Mouse (Mus musculus) layer of hippocampus, postnatal 10 days (tissue): ENCODE data around the gene Cep89. TPM values are rescaled to one million over a fixed set of nuclear protein-coding genes. Genes with fewer than 3 reads are reported as not detected.

ENCODE experiments used
- DNase-seq, 2 experiments: peaks; one replicate each; pipeline ENCODE4 v3.0.0; 2021; ENCODE audit warnings: low spot score in 2 of 2
- long read RNA-seq: library from polyadenylated mRNA; stranded (forward); transcript quantifications from one replicate; pipeline ENCODE4 v2.0.0, GENCODE M21; 2023
- total RNA-seq, 2 experiments: library from RNA; stranded (reverse); gene quantifications; 2 replicates each; pipeline ENCODE4 v1.2.3; 2021

Cep89 gene
- 10 to 100 TPM; 24.5 to 25.7 TPM for total RNA-seq
- long read RNA-seq, partial matches to known transcripts = 4 of 23 reads
- long read RNA-seq, other reads (novel, unspliced or antisense) = 15 of 23 reads

DNA sequence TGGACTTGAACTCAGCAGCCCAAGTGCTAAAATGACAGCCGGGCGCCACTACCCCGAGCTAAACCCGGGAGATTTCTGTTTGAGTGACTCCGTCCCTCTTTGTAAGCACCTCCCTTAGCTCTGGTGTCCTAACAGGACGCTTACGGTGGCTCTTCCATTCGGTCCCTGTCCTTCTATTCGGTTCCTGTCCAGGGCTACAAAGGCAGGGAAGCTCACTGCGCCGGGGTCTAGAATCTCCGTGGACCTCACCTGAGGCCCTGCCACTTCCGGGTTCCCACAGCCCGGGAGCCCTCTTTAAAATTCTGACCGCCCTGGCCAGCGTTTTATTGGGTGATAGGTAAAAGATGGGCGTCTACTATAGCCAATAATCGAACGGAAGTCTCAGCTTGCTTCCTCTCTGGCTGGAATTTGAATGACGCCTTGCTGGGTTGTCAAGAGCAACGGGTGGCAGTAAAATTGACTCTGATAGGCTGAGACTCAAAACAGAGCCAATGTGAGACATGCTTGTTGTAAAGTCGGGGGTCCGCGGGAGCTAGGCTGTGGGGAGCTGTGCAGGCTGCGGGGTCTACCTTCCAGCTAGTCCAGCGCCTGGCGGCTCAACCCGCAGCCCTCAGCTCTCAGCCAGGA is at the start of gene Cep89, which contains the start of gene Faap24:
Cep89 (plus strand) TSS at position 494 of the 627 bp plus-strand sequence.
Faap24 (minus strand) TSS at position 295 of the 627 bp plus-strand sequence.
- DNase-seq = peak; percentile 98 to 99

DNA sequence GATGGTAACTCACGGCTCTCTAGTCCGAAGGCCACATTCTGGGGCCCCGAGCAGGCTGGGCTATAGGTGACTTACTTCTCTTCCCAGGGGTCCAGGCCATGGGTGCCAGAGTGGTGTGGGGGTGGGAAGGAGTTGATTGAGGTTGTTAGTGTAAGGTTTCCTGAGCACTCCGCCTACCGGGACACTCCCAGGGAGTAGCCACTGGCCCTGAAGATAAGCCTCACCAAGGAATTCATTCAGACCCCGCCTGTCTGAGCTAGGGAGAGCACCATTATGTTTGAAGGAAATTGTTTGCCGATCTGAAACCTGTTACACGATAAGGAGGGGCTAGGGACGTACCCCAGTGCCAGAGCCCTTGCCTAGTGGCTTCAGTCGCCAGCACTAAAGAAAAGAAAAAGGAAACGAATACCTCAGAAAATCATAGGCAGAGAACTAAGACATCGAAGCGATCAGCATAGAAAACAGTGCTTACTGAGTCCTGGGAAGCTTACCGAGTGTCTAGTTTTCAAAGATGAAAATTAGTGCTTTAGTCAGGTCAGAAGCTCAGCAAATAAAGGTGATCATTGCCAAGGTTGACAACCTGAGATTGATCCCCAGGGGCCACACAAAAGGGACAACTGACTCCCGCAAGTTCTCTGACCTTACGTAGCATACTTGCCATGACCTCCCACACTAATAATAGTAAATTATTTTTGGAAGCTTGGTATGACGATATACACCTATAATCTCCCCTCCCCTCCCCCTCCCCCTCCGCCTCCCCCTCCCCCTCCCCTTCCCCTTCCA is 48.7 kb upstream of the Cep89 start:
- no peak for DNase-seq

DNA sequence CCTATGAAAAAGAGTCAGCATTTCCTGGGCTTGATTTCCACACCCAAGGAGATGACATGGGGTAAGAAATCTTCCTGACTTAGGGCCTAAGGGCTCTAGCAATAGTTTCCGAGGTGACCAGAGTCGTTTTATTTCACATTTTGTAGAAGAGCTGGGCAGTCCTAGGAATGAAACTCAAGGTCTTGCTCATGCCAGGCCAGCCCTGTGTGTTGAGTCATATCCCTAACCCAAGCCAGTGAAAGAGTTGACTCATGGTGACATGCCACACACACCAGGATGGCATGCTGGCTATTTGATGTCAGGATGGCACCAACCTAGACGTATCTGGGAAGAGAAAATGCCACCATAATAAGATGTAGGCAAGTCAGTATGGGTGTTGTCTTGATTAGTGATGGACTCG is 47.8 kb upstream of the Cep89 start:
- no peak for DNase-seq

DNA sequence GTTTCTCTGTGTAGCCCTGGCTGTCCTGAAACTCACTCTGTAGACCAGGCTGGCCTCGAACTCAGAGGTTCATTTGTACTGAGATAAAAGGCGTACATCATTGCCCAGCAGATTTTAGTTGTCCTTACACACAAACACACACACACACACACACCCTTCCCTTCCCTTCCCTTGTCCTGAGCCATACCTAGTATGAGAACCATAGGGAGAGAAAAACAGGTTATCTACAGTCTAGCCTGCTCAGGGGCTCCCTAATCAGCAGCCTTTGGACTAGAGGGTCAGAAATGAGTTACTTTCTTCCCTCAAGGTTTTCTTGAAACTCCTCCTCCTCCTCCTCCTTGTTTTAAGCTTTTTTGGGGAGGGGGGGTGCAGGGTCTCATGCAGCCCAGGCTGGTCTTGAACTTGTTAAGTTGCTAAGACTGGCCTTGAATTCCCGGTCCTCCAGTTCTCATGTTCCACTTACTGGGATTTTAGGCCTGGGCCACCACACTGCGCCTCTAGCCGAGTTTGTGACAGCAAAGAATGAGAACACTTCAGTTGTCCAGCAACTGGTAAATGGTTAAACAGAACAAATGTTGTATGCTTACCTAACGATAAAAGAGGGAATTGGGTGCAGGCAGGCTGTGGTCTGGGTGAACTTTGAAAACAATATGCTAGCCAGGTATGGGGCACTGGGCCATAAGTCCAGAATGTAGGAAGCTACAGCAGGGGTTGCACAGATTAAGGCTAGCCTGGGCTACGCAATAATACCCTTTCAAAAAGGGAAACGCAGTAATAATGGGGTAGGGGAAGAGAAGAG is 46.8 kb upstream of the Cep89 start:
- DNase-seq = no peak

DNA sequence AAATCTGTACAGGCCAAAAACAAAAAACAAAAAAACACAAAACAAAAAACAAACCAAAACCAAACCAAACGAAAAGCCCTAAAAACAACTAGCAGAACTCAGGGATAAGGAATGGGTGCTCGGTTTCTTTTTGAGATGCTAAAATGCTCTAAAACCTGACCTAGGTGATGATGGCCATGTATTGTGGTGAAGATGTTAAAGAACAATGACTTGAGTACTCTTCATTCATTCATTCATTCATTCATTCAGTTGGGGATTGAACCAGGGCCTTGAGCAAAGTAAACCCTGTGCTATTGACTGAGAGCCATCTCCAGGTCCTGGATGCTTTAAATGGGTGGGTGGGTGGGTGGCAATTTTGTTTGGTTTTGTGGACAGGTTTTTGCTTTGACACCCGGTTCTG is 45.7 kb upstream of the Cep89 start:
- no peak for DNase-seq

DNA sequence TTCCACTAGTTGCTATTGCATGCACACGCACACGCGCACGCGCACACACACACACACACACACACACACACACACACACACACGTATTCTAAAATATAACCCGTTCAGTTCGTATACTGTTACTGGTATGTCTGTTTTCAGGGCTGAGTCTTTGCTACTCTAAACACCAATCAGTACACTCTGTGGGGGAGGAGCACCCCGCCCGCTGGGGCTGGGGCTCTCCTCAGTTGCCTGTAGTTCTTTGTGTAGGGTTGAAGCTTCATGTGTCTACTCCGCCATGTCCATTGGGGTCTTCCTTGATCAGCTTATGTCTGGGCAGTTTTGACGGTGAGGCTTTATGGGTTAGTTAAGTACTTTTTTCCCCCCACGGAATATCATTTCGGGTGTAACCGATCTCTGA is 43.5 kb upstream of the Cep89 start:
- no peak for DNase-seq

DNA sequence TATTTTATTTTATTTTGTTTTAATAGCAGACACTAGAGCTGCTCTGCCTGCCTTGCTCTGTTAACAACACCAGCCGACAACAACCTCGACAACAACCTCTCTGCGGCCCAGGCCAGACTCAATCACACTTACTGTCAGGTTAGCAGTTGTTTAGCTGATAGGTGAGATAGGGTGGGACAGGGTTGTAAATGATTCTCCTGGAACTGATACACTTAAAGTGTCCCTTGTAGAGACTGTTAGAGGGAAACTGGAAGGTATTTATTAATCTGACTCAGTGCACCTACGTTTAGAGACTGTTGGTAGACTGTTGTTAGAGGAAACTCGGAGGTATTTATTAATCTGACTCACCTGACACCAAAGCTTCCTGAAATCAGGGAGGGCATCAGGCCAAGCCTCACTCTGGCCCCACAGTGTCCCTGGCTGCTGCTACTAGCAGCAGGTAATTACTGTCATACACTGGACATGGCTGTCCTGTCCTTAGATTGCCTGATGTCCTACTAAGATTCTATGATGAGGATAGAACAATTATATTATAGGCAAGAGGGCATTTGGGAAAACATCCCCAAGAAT is 41.4 kb upstream of the Cep89 start:
- DNase-seq = no peak

DNA sequence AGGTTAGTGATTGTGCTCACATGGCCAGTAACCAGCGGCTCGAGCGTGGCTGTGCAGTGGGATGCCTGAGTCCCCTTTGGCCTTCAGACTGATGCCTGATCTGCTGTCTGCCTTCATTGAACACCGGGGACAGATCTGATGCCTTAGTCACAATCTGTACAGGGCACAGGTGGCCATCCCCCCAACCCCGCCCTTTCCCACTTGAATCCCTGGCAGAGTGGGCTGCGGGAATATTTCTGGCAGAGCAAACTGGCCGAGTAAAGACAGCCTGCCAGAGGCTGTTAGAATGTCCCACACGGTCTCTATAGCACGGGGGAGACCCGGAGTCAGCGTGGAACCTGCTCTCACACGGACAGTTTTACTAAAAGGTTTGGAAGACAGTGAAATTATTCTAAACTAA is 39.2 kb upstream of the Cep89 start:
- no peak for DNase-seq

DNA sequence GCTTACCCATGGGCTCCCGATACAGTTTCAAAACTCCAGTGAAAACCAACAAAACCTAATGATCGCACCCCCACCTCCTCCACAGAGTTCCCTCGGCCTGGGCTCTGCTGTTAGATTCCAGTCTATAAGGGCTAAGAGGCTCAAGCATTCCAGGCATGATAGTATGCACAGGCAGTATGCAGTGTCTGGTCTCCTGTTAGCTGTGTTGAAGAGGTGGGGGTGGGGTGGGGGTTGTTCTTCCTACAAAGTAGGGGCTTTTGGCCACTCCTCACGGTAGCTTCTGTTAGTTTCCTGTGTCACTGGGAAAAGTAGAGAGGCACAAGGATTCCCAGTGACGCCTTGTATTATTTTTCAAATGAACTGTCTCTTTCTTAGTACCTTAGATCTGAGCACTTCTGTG is 34.6 kb upstream of the Cep89 start:
- DNase-seq = no peak

DNA sequence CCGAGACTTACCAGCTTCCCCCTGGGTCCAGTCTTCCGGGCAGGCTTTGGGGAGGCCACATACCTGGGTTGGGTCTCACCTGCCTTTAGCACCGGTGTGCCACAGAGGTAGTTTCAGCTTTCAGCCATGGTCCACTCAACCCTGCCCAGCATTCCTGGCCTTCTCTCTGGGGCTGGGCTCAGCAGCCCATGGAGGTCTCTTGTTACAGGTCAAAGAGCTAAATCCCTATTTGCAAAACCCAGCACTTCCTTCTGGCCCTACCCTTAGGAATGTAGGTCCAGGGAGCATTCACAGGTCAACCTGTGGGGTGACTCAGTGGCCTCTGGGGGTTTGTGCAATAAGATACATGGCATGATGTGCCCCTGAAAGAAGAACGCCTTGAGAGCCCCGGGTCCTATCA is 34.0 kb upstream of the Cep89 start:
- DNase-seq = no peak

DNA sequence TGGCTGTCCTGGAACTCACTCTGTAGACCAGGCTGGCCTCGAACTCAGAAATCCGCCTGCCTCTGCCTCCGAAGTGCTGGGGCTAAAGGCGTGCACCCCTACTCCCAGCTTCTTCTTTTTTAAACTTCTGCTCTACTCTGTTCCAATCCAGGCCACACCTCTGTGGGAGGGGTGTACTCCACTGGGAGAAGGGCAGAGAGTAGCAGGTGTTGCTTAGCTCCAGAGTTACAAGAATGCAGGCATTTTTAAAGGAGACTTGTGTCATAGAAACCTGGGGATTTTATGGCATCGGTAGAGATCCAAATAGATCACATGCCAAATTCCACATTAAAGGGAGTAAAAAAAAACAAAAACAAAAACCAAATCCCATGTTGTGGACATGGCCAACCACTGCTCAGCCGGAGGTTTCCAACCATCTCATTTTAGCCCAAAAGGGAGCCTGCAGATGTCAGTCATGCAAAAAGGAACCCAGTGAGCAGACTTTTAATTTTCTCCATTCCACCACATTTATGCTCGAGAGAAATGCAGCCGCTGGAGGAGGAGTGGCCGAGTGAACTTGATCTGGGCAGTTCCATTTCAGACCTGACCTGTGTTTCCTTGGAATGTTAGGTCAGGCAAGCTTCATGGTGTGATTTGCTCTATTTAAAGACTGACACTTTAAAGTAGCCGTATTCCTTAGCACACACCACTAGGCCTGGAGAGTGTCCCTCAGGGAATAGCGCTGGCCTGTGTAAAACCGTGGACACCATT is 31.5 kb upstream of the Cep89 start:
- DNase-seq = no peak

DNA sequence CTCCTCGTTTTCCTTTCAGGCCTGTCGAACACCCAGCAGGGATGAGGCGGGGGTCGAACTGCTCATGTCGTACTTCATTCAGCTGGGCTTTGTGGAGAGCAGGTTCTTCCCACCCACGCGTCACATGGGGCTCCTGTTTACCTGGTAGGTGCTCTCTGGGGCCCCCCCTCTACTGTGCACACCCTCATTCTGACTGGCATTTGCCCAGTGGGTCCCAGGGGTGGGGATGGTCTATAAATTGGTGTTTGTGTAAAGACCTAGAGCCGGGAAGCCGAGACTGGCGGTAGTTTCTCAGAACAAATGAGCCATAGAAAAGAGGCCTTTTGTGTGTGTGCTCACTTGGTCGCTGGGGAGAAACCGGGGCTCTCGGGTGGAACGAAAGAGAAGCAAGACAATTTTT is 25.7 kb upstream of the Cep89 start:
- DNase-seq = no peak

DNA sequence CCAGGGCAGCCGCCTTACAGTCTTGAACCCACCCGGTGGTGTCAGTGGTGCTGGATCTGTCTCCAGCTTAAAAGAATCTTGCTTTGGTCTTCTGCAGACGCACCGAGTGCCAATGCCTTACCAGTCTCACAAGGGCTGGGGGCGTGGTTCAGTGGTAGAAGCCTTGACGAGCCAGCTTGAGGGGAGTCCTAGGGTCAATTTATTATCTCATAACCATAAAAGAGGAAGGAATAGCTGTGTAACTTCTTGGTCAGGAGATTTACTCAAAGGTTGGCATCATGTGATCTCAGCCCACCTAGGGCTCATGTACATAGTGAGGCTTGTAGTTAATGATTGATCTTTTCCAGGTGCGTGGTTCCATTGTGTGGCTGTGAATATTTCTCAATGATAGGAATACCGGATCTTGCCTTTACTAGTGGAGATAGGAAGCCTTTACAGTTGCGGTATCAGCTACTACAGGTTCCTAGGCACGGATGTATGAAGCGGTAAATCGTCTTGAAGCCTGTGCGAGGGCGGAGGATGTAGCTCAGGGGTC is 24.3 kb upstream of the Cep89 start:
- DNase-seq = no peak

DNA sequence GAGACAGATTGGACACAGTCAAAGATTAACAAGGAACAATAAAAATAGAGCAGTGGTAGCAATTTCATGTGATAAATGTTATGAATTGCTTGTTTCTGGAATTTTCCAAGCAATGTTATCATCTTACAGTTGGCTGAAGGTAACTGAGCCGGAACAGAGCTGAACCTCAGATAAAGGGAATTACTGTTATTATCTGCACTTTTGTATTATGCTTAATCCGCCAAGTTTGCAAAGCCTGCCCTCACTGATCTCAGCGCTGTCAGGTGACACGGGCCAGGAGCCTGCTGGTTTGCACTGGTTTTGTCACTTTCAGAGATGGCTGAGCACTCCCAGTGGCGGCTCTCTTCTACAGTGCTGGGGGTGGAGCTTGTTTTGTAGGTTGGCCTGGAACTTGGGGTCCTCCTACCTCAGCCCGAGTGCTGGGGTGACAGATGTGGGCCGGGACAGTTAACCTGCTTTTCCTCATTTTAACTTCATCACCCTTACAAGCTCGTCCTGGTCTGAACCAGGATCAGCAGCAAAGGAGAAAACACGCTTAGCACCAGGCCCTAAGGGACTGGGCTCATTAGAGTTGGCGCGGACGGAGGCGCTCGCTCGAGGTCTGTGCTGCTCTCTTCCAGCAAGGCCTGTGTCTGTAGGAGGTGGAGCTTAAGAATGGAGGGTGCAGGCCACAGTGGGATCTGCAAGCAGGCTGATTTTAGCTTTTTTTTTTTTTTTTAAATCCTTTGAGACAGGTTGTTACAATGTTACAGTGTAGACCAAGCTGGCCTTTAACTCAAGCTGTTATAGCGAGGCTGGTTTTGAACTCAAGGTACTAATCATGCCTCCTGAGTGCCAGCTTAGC is 23.5 kb upstream of the Cep89 start:
- DNase-seq = no peak

DNA sequence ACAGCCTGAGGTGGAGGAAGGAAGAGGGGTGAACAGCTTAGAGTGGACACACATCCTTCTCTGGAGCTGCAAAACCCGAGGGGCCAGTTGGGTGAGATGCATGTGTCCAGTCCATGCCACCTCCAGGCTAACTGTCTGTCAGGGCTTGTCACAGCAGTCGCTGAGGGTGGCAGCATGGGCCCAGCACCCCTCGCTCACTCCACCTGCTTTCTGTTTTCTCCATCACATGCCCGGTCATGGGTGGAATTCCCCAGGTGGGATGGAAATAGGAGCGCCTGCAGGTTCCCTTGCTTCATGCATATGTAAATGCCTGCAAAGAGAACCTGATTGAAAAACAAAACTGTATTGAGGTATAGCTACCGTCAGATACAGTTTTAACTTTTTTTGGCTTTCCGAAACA is 22.6 kb upstream of the Cep89 start:
- DNase-seq = no peak

DNA sequence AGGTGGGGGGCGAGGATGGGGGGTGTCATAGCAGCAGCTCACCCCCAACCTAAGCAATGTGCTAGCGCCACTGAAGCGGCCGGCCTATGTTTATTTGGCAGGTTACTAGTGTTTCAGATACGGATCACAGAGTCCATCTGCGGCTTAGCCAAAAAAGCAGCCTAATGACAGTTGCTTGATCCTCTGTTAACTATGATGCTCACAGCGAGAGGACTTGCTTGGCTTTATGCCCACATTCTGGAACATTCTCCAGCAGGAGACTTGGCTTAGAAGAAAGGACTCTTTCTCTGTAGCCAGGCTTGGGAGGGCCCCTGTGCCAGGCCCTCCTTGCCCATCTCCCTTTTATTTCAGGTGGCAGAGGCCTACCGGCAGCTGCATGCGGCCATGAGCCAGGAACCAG is 20.2 kb upstream of the Cep89 start:
- peak; percentile 27 to 42 for DNase-seq

DNA sequence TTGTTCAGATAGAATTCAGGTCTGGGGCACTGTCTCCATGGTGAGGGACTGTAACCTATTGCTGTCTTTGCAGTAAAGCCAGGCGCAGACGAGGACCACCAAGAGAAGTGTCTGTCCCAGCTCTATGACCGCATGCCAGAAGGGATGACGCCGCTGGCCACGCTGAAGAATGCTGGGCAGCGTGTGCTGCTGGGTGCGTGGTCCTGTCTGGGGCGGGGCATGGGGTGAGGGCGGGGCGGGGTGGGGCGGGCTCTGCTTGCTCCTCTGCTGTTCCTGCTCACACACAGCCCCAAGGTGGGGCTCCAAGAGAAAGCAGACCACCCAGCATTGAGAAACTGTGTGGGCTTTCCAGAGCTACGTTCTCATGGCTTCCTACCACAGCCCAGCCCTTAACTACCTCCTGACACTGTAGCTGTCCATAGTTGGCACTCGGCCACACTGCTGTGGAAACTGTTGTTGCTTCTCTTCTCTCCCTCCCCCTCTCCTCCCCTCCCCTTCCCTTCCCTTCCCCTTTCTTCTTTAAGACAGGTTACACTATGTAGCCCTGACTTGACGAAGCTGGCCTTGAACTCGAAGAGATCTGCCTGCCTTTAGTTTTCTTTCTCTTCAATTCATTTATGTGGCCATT is 17.2 kb upstream of the Cep89 start:
- no peak for DNase-seq

DNA sequence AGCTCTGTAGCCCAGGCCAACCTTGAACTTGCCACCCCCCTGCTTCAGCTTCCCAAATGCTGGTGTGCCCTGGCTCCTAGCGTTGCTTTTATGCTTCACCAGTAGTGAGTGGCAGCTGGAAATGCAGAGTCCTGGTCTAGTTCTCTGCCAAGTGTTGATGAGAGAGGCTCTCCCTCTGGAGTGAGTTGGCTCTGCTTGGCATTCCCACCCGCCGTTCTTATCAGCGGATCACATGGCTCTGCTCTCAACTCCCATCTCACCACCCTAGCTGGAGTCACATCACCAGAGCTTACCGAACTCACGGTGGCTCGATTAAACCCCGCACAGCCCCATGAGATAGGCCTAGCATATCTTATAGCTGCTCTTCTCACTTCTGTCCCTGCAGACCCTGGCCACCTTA is 16.5 kb upstream of the Cep89 start:
- no peak for DNase-seq

DNA sequence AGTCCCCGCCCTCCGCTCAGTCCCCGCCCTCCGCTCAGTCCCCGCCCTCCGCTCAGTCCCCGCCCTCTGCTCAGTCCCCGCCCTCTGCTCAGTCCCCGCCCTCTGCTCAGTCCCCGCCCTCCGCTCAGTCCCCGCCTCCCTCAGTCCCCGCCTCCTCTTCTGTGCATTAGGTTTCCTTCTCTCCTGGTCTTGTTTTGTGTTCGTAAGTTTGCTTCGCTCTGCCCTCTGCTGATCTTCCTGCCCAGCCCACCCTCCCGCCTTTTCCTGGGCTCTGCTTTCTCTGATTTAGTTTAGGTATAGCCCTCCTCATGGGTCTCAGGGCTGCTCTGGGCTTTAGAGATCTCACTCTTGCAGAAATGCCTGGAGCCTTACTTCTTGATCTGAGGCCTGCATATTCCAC is 15.0 kb upstream of the Cep89 start:
- DNase-seq = no peak
